Mouse (Mus musculus): ENCODE measurements around the gene Tmem14a.

DNA sequence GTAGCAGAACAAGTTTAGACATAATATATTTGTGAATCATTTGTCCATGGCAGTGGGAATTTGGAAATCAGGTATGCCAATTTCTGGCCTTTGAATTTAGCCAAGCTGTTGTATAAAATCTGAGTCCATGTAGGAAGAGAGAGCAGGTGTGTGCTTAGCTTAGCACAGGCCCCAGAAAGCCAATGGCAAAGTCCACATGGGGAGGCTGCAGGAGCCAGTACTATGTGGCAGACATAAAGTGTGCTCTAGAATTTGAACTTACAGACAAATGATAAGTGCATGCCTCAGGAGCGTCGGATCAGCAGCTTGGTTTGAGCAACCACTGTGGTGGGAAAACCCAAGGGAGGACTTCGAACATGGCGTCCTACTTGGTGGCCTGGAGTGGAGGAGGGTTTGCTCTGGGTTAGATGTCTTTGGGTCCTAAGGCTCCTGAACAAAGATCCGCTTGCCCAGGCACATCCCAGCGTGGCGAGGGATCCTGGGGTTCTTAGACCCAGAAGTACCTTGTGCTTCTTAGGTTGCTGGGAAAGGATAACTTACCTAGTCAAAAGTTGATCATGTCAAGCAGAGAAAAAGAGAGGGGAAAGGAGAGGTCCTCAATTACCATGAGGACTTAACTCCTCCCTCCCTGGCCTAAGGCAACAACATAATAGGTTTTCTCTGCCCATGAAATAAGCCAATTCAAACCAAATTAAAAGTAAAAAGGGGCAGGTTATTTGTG lies 37.4 kb downstream of the Tmem14a start:
- no peak for TF ChIP-seq ZC3H11A (IDR thresholded peaks at IDR 0.05; ENCODE audit: low read depth, low read length)
- TF ChIP-seq POLR2A (IDR thresholded peaks at IDR 0.05; ENCODE audit: control insufficient read depth in 1 of 2, insufficient read depth in 1 of 2, low read depth in 1 of 2, low read length in 2 of 2, poor library complexity in 1 of 2), result no peak
- no peak for TF ChIP-seq GATA1 (IDR thresholded peaks at IDR 0.05; ENCODE audit: low read depth, low read length)
- TF ChIP-seq CTCF (IDR thresholded peaks at IDR 0.05 in 2 of 3, conservative IDR thresholded peaks at IDR 0.05 in 1 of 3; ENCODE audit: control insufficient read depth in 1 of 3, insufficient read depth in 1 of 3, low read depth in 2 of 3, low read length in 3 of 3, poor library complexity in 1 of 3, severe bottlenecking in 1 of 3), result no peak
- TF ChIP-seq MAFK (IDR thresholded peaks at IDR 0.05; ENCODE audit: borderline replicate concordance, low read depth, low read length), result no peak
- no peak for TF ChIP-seq SIN3A (IDR thresholded peaks at IDR 0.05; ENCODE audit: low read length)
- no peak for TF ChIP-seq E2F4 (IDR thresholded peaks at IDR 0.05; ENCODE audit: borderline replicate concordance, low read depth, low read length)
